Mouse (Mus musculus) heart, adult 11 months (tissue): Measurements from ENCODE around the gene Gm36028.

Experiments
- DNase-seq: peaks from one replicate; pipeline ENCODE4 v3.0.0; 2022

Gene Gm36028

GRCm38 (mm10) chr16:37861029-37861428 lies at the start of gene Gm36028:
Gm36028 (minus strand) TSS chr16:37861146.
- peak; percentile 76 for DNase-seq

- DNase-seq: peak; percentile 23
Observed at GRCm38 (mm10) chr16:37906456-37906855, 45.5 kb upstream of the Gm36028 start.

GRCm38 (mm10) chr16:37901318-37901717 lies 40.4 kb upstream of the Gm36028 start:
- peak; percentile 86 for DNase-seq

- peak; percentile 49 for DNase-seq
Observed at GRCm38 (mm10) chr16:37899357-37899756, 38.4 kb upstream of the Gm36028 start.

- DNase-seq: peak; percentile 53
Observed at GRCm38 (mm10) chr16:37898790-37899189, 37.8 kb upstream of the Gm36028 start.

GRCm38 (mm10) chr16:37893942-37894341 lies 33.0 kb upstream of the Gm36028 start:
- peak; percentile 88 for DNase-seq

- peak; percentile 74 for DNase-seq
Observed at GRCm38 (mm10) chr16:37893381-37893780, 32.4 kb upstream of the Gm36028 start.

- peak; percentile 42 for DNase-seq
Observed at GRCm38 (mm10) chr16:37892667-37893066, 31.7 kb upstream of the Gm36028 start.

GRCm38 (mm10) chr16:37888986-37889385 lies 28.0 kb upstream of the Gm36028 start:
- peak; percentile 78 for DNase-seq

GRCm38 (mm10) chr16:37881168-37881567 lies 20.2 kb upstream of the Gm36028 start:
- DNase-seq: peak; percentile 82

GRCm38 (mm10) chr16:37879750-37880419 lies 18.9 kb upstream of the Gm36028 start:
- peak; percentile 18 for DNase-seq

GRCm38 (mm10) chr16:37878951-37879505 lies 18.1 kb upstream of the Gm36028 start:
- DNase-seq: peak; percentile 74

- DNase-seq: peak; percentile 57
Observed at GRCm38 (mm10) chr16:37877406-37877805, 16.5 kb upstream of the Gm36028 start.

- peak; percentile 75 for DNase-seq
Observed at GRCm38 (mm10) chr16:37874501-37875235, 13.7 kb upstream of the Gm36028 start.

- DNase-seq: peak; percentile 98
Observed at GRCm38 (mm10) chr16:37871112-37871715, 10.3 kb upstream of the Gm36028 start.

- peak; percentile 92 for DNase-seq
Observed at GRCm38 (mm10) chr16:37869470-37870231, 8.7 kb upstream of the Gm36028 start.

GRCm38 (mm10) chr16:37868506-37869469 lies 7.8 kb upstream of the Gm36028 start:
- no peak for DNase-seq

GRCm38 (mm10) chr16:37867791-37868505 lies 7.0 kb upstream of the Gm36028 start, which contains the start of gene Lrrc58:
Lrrc58 (plus strand) TSS chr16:37868389.
- DNase-seq: peak; percentile 99

- peak; percentile 83 for DNase-seq
Observed at GRCm38 (mm10) chr16:37865841-37866240, 4.9 kb upstream of the Gm36028 start.

GRCm38 (mm10) chr16:37863876-37864275 lies 2.9 kb upstream of the Gm36028 start:
- peak; percentile 58 for DNase-seq

- peak; percentile 80 for DNase-seq
Observed at GRCm38 (mm10) chr16:37860213-37860612, 733 bp downstream of the Gm36028 start.
